Mouse (Mus musculus): Measurements from ENCODE around the gene Olfr464. TPM values are rescaled to one million over a fixed set of nuclear protein-coding genes. Genes with fewer than 3 reads are reported as not detected.

Olfr464 gene
- polyA plus RNA-seq, 1 experiment from 2014 or later: not detected

DNA sequence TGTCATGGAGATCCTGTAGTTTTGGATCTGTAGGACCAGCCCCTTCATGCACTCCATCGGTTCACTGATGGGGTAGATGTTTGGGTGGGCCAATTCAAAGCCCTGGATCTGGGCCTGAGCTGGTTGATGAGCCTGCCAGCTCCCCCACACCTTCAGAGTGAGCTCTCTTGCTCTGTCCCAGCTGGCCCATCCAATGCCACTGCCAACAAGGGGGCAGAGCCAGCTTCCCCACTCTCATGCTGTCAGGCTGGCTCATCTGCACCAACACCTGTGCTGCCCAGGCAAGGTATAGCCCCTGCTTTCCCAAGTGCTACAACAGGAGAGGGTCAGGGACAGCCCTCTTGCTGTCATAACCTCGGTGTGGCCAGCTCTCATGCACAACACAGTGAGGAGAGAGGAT lies 13.0 kb upstream of the Olfr464 start:
- H3K27ac ChIP-seq (ENCODE audit: low read length): no peak overlapping the region
- H3K9me3 ChIP-seq (replicated peaks; ENCODE audit: control insufficient read depth, low read length): no peaks in the 10 kb centered on the region
- no peaks in the 10 kb centered on the region for H3K36me3 ChIP-seq (ENCODE audit: control insufficient read depth, insufficient read depth, low read length)
- no peaks in the 10 kb centered on the region for H3K4me1 ChIP-seq (ENCODE audit: control insufficient read depth, insufficient read depth, low read length)
- no peak overlapping the region for H3K4me2 ChIP-seq (ENCODE audit: low read depth, low read length)
- ATAC-seq (ENCODE audit: insufficient read depth, low FRiP score): no peak
- 65% methylated on average over 2 of the region's 2 CpGs for WGBS
- H3K4me3 ChIP-seq (replicated peaks; ENCODE audit: low read length): no peak overlapping the region
- no peak overlapping the region for H3K9ac ChIP-seq (ENCODE audit: low read length)
- no peaks in the 10 kb centered on the region for H3K27me3 ChIP-seq (ENCODE audit: control insufficient read depth, insufficient read depth, low read length)

DNA sequence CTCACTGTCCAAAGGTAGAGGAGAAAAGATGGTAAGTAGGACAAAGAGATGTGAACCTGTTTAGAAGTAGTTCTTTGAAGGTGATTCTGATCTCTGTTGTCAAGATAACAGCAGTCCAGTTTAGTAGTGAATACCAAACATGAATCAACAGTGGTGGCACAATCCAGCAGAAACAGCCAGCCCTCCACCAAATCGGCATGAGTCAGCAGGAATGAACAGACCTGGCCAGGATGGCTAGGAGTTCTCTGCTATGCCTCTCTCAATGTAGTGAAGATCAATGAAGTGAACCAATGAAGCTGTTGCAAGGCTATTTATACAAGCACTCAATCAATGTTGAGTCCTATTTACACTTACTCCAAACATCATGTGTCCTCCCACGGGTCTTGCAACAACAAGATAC lies 9.6 kb upstream of the Olfr464 start:
- no peaks in the 10 kb centered on the region for H3K9me3 ChIP-seq (replicated peaks; ENCODE audit: control insufficient read depth, low read length)
- no peak overlapping the region for H3K4me3 ChIP-seq (replicated peaks; ENCODE audit: low read length)
- H3K27ac ChIP-seq (ENCODE audit: low read length): no peak overlapping the region
- no peak overlapping the region for H3K4me2 ChIP-seq (ENCODE audit: low read depth, low read length)
- no peaks in the 10 kb centered on the region for H3K4me1 ChIP-seq (ENCODE audit: control insufficient read depth, insufficient read depth, low read length)
- no peaks in the 10 kb centered on the region for H3K36me3 ChIP-seq (ENCODE audit: control insufficient read depth, insufficient read depth, low read length)
- no peak for ATAC-seq (ENCODE audit: insufficient read depth, low FRiP score)
- no peaks in the 10 kb centered on the region for H3K27me3 ChIP-seq (ENCODE audit: control insufficient read depth, insufficient read depth, low read length)
- WGBS: 73% methylated on average over 2 of the region's 2 CpGs
- no peak overlapping the region for H3K9ac ChIP-seq (ENCODE audit: low read length)

DNA sequence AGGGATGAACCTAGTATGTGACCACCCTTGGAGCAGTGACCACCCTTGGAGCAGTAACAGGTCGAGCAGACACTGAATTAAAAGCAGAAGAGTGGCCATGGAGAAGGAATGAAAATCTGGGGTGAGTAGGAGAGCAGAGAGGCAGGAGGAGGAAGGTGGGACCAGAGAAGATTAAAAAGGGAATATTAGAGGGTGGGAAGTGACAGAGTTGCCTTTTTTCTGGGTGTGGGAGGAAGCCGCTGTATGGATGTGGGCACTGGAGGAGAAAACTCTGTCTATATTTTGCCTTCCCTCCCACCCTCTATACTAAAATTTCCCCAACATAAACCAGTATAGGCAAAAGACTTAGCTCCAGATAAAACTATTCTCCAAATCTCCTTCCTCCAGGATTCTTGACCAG lies 466 bp downstream of the Olfr464 start:
- Histone ChIP-seq H3K9me3 (replicated peaks; ENCODE audit: control insufficient read depth, low read length) (no peaks in the 10 kb centered on the region), H3K4me2 (ENCODE audit: low read depth, low read length) (no peak overlapping the region), H3K27ac (ENCODE audit: low read length) (no peak overlapping the region), H3K9ac (ENCODE audit: low read length) (no peak overlapping the region), H3K36me3 (ENCODE audit: control insufficient read depth, insufficient read depth, low read length) (no peaks in the 10 kb centered on the region), H3K4me3 (replicated peaks; ENCODE audit: low read length) (no peak overlapping the region), H3K4me1 (ENCODE audit: control insufficient read depth, insufficient read depth, low read length) (no peaks in the 10 kb centered on the region), H3K27me3 (ENCODE audit: control insufficient read depth, insufficient read depth, low read length) (no peaks in the 10 kb centered on the region)
- 56% methylated on average over 2 of the region's 2 CpGs for WGBS
- ATAC-seq (ENCODE audit: insufficient read depth, low FRiP score): no peak

DNA sequence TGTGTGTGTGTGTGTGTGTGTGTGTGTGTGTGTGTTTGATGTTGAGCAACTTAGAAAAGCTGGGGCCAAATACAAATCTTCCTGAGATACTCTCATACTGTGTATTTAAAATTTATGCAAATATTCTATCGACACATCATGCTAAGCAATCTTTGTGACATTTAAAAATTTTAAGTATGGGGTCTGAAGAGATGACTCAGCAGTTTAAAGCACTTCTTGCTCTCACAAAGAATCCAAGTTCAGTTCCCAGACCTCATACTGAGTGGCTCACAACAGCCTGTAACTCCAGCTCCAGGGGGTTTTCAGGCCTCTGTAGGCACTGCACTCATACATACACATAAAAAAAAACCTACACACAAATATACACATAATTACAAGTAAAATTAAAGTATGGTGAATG lies 4.8 kb downstream of the Olfr464 start:
- no peak overlapping the region for H3K4me2 ChIP-seq (ENCODE audit: low read depth, low read length)
- H3K27me3 ChIP-seq (ENCODE audit: control insufficient read depth, insufficient read depth, low read length): no peaks in the 10 kb centered on the region
- WGBS: 74% methylated on average over 1 of the region's 1 CpGs

DNA sequence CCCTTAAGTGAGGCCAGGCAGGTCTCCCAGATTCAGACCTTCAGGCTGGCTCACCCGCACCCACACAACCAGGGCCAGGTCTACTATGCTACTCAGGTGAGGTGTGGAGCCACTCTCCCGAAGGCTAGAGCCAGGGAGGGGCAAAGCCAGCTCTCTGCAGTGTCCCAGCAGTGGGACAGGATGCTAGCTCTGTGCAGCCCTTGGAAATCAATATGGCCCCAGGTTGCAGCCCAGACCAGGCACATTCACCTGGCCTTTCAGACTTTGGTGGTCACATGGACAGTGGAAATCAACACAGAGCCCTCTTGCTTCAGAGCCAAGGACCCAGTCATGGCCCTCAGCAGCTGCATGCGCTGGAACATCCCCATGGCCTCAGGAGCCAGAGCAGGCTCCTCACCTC lies 16.4 kb downstream of the Olfr464 start:
- ATAC-seq (ENCODE audit: insufficient read depth, low FRiP score): no peak
- 71% methylated on average over 3 of the region's 3 CpGs for whole genome bisulfite sequencing
- no peak overlapping the region for H3K27ac ChIP-seq (ENCODE audit: low read length)
- H3K9ac ChIP-seq (ENCODE audit: low read length): no peak overlapping the region
- no peak overlapping the region for H3K4me3 ChIP-seq (replicated peaks; ENCODE audit: low read length)
- H3K9me3 ChIP-seq (replicated peaks; ENCODE audit: control insufficient read depth, low read length): no peaks in the 10 kb centered on the region
- no peaks in the 10 kb centered on the region for H3K4me1 ChIP-seq (ENCODE audit: control insufficient read depth, insufficient read depth, low read length)
- no peaks in the 10 kb centered on the region for H3K36me3 ChIP-seq (ENCODE audit: control insufficient read depth, insufficient read depth, low read length)
- H3K4me2 ChIP-seq (ENCODE audit: low read depth, low read length): no peak overlapping the region
- H3K27me3 ChIP-seq (ENCODE audit: control insufficient read depth, insufficient read depth, low read length): no peaks in the 10 kb centered on the region

More for the DNA sequence above, 4.8 kb downstream of the Olfr464 start:
- Histone ChIP-seq H3K36me3 (ENCODE audit: control insufficient read depth, insufficient read depth, low read length) (no peaks in the 10 kb centered on the region), H3K4me1 (ENCODE audit: control insufficient read depth, insufficient read depth, low read length) (no peaks in the 10 kb centered on the region), H3K4me3 (replicated peaks; ENCODE audit: low read length) (no peak overlapping the region), H3K27ac (ENCODE audit: low read length) (no peak overlapping the region), H3K9ac (ENCODE audit: low read length) (no peak overlapping the region), H3K9me3 (replicated peaks; ENCODE audit: control insufficient read depth, low read length) (no peaks in the 10 kb centered on the region)
- no peak for ATAC-seq (ENCODE audit: insufficient read depth, low FRiP score)

DNA sequence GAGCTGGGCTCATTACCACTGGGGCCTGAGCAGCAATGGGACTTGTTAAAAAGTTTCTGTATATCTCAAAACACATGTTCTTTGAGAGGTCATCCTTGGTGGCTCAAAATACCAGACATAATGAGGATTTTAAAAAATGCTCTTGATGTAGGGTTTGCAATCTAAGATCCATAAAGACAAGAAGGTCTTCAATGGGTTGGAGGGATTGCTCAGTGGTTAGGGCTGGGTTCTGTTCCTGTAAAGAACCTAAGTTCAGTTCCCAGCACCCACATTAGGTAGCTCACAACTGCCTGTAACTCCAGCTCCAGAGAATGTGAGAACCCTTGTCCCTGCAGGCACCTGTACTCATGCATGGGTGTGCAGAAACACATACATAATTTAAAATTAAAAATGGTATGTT lies 23.5 kb downstream of the Olfr464 start, which contains the start of gene Olfr463:
Gene Olfr463 (minus strand): TSS at position 101 of the 400 bp plus-strand sequence.
- no peak for ATAC-seq (ENCODE audit: insufficient read depth, low FRiP score)
- no peak within 1 kb of the TSS for H3K9ac ChIP-seq (ENCODE audit: low read length)
- no peak within 1 kb of the TSS for H3K27ac ChIP-seq (ENCODE audit: low read length)

DNA sequence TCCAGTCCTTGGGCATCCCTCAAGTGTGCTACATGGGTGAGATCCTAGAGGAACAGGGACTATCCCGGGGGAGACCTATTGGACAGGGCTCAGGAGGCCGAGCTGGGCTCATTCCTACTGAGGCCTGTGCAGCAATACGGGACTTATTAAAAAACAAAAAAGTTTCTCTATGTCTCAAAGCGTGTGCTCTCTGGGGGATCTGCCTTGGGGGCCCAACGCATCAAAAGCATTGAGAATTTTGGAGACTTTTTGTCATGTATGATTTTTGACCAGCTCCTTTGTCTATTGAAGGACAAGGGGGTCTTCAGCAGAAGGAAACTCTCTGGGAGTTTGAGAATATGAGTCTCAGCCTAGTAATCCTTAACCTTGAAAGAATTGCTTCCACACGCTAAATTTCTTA lies 28.6 kb downstream of the Olfr464 start, which contains the start of gene Olfr462:
Gene Olfr462 (minus strand): TSS at position 101 of the 400 bp plus-strand sequence.
- H3K4me2 ChIP-seq (ENCODE audit: low read depth, low read length): no peak within 1 kb of the TSS
- 88% methylated on average over 6 of the region's 6 CpGs for WGBS
- H3K4me3 ChIP-seq (replicated peaks; ENCODE audit: low read length): no peak within 1 kb of the TSS
- no peaks in the 10 kb centered on the region for H3K36me3 ChIP-seq (ENCODE audit: control insufficient read depth, insufficient read depth, low read length)
- H3K27me3 ChIP-seq (ENCODE audit: control insufficient read depth, insufficient read depth, low read length): no peaks in the 10 kb centered on the region; the same call in 1 of the 2 replicates
- ATAC-seq (ENCODE audit: insufficient read depth, low FRiP score): no peak
- no peaks in the 10 kb centered on the region for H3K4me1 ChIP-seq (ENCODE audit: control insufficient read depth, insufficient read depth, low read length)
- no peak within 1 kb of the TSS for H3K27ac ChIP-seq (ENCODE audit: low read length)
- H3K9ac ChIP-seq (ENCODE audit: low read length): no peak within 1 kb of the TSS
- no peaks in the 10 kb centered on the region for H3K9me3 ChIP-seq (replicated peaks; ENCODE audit: control insufficient read depth, low read length)

More for the DNA sequence above, 23.5 kb downstream of the Olfr464 start, which contains the start of gene Olfr463:
- Histone ChIP-seq H3K9me3 (replicated peaks; ENCODE audit: control insufficient read depth, low read length) (no peaks in the 10 kb centered on the region), H3K27me3 (ENCODE audit: control insufficient read depth, insufficient read depth, low read length) (no peaks in the 10 kb centered on the region), H3K36me3 (ENCODE audit: control insufficient read depth, insufficient read depth, low read length) (no peaks in the 10 kb centered on the region), H3K4me2 (ENCODE audit: low read depth, low read length) (no peak within 1 kb of the TSS), H3K4me3 (replicated peaks; ENCODE audit: low read length) (no peak within 1 kb of the TSS), H3K4me1 (ENCODE audit: control insufficient read depth, insufficient read depth, low read length) (no peaks in the 10 kb centered on the region)

DNA sequence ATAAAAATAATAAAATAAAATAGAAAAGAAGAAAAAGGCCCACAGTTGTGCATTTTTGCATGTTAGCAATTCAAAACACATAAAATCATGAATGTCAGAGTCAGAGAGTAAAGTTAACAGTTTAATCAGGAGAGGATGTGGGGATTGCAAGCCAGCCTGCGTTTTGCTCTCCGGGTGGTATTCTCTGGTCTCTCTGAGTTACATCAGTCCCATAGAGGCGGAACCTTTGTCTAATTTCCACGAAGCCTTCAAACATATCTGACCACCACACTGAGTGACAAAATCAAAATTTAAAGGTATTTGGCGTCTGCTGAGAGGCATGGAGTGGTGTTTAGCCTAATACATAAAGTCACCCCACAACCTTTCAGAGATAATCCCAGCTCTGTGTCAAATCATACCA lies 35.9 kb downstream of the Olfr464 start:
- Histone ChIP-seq H3K9me3 (replicated peaks; ENCODE audit: control insufficient read depth, low read length) (0 out of 2 replicates have a peak, but pooled peaks cover 4% of the 10 kb centered on the region), H3K27me3 (ENCODE audit: control insufficient read depth, insufficient read depth, low read length) (no peaks in the 10 kb centered on the region), H3K4me2 (ENCODE audit: low read depth, low read length) (no peak overlapping the region), H3K4me1 (ENCODE audit: control insufficient read depth, insufficient read depth, low read length) (no peaks in the 10 kb centered on the region), H3K27ac (ENCODE audit: low read length) (no peak overlapping the region), H3K36me3 (ENCODE audit: control insufficient read depth, insufficient read depth, low read length) (no peaks in the 10 kb centered on the region), H3K4me3 (replicated peaks; ENCODE audit: low read length) (no peak overlapping the region), H3K9ac (ENCODE audit: low read length) (no peak overlapping the region)
- no peak for ATAC-seq (ENCODE audit: insufficient read depth, low FRiP score)
- 71% methylated on average over 5 of the region's 5 CpGs for WGBS

DNA sequence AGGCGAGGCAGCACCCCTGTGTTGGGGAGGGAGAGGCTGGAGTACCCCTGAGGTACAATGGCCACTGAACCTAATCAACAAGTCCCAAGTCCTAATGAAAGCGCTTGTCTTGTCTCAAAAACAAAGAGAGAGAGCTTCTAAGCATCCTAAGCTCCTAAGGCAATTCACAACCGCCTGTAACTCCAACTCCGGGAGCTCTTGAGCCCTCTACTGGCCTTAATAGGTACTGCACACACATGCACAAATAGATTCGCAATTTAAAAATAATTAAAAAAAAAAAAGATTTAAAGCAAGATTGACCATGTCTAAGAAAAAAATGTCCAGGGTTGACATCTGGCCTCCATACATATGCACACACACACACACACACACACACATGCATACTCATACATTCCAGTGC lies 37.3 kb downstream of the Olfr464 start:
- H3K9me3 ChIP-seq (replicated peaks; ENCODE audit: control insufficient read depth, low read length): 0 out of 2 replicates have a peak, but pooled peaks cover 4% of the 10 kb centered on the region
- H3K4me1 ChIP-seq (ENCODE audit: control insufficient read depth, insufficient read depth, low read length): no peaks in the 10 kb centered on the region
- no peak overlapping the region for H3K9ac ChIP-seq (ENCODE audit: low read length)
- ATAC-seq (ENCODE audit: insufficient read depth, low FRiP score): no peak
- no peaks in the 10 kb centered on the region for H3K27me3 ChIP-seq (ENCODE audit: control insufficient read depth, insufficient read depth, low read length)
- no peaks in the 10 kb centered on the region for H3K36me3 ChIP-seq (ENCODE audit: control insufficient read depth, insufficient read depth, low read length)
- H3K4me2 ChIP-seq (ENCODE audit: low read depth, low read length): no peak overlapping the region
- WGBS: 38% methylated on average over 5 of the region's 5 CpGs
- H3K27ac ChIP-seq (ENCODE audit: low read length): no peak overlapping the region
- no peak overlapping the region for H3K4me3 ChIP-seq (replicated peaks; ENCODE audit: low read length)

DNA sequence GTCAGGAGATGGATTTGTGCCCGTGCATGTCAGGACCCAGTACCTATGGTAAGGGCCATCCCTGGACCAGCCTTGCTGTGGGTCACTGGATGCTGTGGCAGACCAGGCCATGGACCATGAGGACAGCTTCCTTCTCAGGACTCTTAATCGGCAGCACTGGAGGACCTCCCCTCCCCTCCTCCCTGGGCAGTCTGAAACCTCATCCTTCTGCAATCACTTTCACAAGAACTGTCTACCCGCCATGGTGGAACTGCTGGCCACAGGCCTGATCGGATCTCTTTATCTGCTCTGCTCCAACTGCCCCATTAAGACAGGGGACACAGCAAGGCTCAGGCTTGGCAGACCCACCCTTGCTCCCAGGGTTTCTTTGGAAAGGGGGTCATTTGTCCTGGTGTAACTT lies 39.1 kb downstream of the Olfr464 start:
- Histone ChIP-seq H3K4me2 (ENCODE audit: low read depth, low read length) (no peak overlapping the region), H3K4me3 (replicated peaks; ENCODE audit: low read length) (no peak overlapping the region), H3K4me1 (ENCODE audit: control insufficient read depth, insufficient read depth, low read length) (no peaks in the 10 kb centered on the region), H3K27ac (ENCODE audit: low read length) (no peak overlapping the region), H3K9me3 (replicated peaks; ENCODE audit: control insufficient read depth, low read length) (0 out of 2 replicates have a peak, but pooled peaks cover 4% of the 10 kb centered on the region), H3K36me3 (ENCODE audit: control insufficient read depth, insufficient read depth, low read length) (no peaks in the 10 kb centered on the region), H3K27me3 (ENCODE audit: control insufficient read depth, insufficient read depth, low read length) (no peaks in the 10 kb centered on the region), H3K9ac (ENCODE audit: low read length) (no peak overlapping the region)
- ATAC-seq (ENCODE audit: insufficient read depth, low FRiP score): no peak
- 65% methylated on average over 4 of the region's 4 CpGs for WGBS

Data from stomach, embryonic 16.5 days (tissue).